Comparison of ENCODE assay signal across 16 mouse cellular contexts in the genomic region with DNA sequence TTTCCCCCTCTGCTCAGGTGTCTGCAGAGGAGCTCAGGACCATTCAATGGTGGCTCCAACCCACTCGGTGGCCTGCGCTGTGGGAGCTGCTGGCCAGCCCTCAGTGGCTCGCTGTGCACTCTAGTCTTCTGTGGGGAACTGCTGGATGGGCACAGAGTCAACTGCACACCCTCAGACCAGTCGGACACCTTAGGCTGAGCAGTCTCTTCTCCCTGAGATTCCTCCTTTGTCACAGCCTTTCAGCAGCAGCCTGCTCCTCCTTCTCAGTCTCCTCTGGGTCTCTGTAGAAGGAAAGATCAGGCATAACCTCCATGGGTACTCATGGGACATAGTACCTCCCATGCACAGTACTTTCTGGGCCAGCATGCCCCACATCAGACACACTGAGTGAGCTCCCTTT.
"Had no signal": no experiment of that assay in that cellular context is flagged by ENCODE, and none has a peak within 500 bp of the region (broad histone marks: within the 10 kb centered on the region; RNA-seq: fewer than 3 reads in every experiment).

No protein-coding gene starts in this region.

- H3K4me3 ChIP-seq: neural tube, embryonic 13.5 days; neural tube, embryonic 15.5 days; stomach, embryonic 15.5 days had no signal

- H3K27me3 ChIP-seq: stomach, embryonic 15.5 days had no signal

- H3K9ac ChIP-seq: neural tube, embryonic 13.5 days; neural tube, embryonic 15.5 days; stomach, embryonic 15.5 days had no signal

- H3K4me1 ChIP-seq: stomach, embryonic 15.5 days had no signal

- H3K9me3 ChIP-seq: neural tube, embryonic 13.5 days; neural tube, embryonic 15.5 days; stomach, embryonic 15.5 days had no signal

- H3K27ac ChIP-seq: neural tube, embryonic 13.5 days; neural tube, embryonic 15.5 days; stomach, embryonic 15.5 days; stomach, postnatal 0 days had no signal

- DNase-seq: retina, postnatal 1 day; right cerebral cortex, adult 18-20 months; right cerebral cortex, postnatal 14 days; right cerebral cortex, postnatal 25 days; right cerebral cortex, postnatal 4 days; spleen, adult 18-20 months; thymus, adult 18-20 months; thymus, adult 2 months; thymus, postnatal 14 days; thymus, postnatal 25 days; thymus, postnatal 36 days; thymus, postnatal 4 days had no signal

- H3K36me3 ChIP-seq: neural tube, embryonic 13.5 days; neural tube, embryonic 15.5 days; stomach, embryonic 15.5 days had no signal
